Mouse (Mus musculus): ENCODE measurements around the gene Ano5.

Gene Ano5

DNA sequence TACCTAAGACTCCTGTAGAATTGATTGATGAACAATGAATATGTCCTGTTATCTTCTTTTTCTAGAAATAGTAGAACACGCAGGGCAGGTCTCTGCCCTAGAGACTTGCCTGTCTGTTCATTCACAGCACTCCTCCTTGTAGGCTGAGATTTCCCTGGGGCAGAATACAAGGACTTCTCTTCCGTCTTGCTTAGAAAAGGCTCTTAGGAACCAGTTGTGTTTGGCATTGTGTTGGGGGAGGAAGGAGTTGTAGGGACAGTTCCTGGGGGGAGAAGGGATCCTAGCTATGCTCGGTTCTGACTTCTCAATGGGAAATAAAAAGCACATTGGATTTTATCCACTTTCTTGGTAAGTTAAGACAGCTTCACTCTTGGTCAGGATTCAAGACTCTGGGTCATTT is 118.4 kb downstream of the Ano5 start:
- no peak for DNase-seq (ENCODE audit: low read depth, low spot score)

DNA sequence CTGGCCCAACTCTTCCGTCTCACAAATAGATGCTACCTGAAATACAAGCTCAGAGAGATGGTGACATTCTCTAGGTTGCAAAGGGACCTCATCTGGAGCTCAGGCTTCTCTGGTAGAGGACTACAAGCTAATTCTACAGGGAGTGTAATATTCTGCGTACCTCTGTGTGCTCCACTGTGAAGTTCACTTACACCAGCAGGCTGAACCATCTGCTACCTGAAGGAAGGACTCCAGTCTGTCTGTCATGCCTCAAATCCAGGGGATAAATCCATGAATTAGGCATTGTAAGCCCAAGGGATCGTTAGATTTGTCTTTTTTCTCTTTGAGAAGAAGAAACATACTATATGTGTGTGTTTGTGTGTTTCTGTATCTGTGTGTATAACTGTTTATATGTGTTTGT is 120.3 kb downstream of the Ano5 start:
- no peak for DNase-seq (ENCODE audit: low read depth, low spot score)

DNA sequence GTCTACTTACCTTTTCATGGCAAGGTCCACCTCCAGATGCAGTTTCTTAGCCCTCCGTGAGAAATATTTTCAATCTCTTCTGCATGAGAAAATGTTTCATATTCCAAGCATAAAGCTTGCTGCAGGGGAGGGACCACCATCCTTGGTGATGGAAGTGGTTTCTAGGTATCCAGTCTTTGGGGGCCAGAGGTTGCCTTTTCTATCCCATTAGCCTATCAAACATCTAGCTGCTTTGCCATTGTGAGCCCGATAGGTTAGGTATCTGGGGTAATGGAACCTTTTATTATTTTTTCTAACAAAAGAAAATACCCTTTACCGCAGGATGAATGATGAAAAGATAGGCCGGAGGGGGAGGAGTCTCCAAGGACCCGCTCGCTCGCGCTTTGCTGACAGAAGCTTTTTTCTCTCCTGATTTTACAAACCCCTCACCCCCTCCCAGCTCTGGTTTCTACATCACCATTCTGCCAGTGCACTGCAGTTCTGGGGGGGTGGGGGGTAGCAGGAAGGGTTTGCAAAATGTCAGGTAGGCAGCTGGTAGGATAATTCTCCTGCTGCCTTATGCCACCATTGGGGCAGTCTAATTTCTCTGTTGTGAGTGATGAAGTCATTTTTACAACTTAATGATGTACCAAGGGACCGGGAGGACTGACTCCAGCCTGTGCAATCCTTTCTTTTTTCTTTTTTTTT is 121.9 kb downstream of the Ano5 start:
- no peak for DNase-seq (ENCODE audit: low read depth, low spot score)

- DNase-seq (ENCODE audit: low read depth, low spot score), result no peak
Observed at GRCm38 (mm10) chr7:51633230-51633844, 122.5 kb downstream of the Ano5 start.

Measured in brain, embryonic 18.5 days (tissue).